Mouse (Mus musculus): ENCODE measurements at regions not wholly inside any gene's neighbourhood (a gene's known extent, or its start where the extent isn't known, plus 50 kb on each side); places are given as distances from the start of the nearest gene placed in this dataset.

DNA sequence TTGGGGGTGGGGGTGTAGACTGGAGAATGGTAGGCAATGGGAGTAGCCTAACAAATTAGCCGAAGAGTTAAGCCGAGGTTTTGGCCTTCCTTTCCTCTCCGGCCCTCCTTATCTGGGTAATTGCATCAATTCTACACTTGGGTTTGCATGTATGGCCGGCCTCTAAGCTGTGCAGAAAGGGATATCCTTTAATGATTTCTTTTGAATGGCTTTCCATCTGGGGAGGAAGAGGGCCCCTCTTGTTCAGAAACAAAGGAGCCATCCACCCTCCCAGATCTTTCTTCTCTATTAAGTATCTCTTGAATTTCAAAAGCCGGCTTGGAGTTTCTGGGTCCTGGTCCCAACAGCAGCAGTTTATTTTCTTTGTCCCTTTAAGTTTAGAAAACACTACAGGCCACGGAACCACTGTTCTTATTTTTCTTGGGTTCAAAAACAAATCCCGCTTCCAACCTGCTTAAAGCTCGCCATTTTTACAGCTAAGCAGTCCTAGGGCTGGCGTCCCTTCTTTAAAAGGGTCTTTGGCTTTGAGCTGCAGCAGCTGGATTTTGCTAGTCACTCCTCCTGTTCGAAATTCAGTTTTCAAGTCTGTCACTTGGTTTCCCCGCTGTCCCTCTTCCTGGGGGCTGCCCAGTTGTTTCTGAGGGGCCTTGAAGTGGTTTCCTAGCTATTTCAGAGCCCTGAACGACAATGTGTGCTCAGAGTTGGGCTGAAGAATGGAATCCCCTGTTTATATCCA is 73.1 kb upstream of the Lrig1 start:
- no peak for DNase-seq (ENCODE audit: low read depth, low spot score)

GRCm38 (mm10) chr6:94772391-94772790 is 72.4 kb upstream of the Lrig1 start:
- no peak for DNase-seq (ENCODE audit: low read depth, low spot score)

DNA sequence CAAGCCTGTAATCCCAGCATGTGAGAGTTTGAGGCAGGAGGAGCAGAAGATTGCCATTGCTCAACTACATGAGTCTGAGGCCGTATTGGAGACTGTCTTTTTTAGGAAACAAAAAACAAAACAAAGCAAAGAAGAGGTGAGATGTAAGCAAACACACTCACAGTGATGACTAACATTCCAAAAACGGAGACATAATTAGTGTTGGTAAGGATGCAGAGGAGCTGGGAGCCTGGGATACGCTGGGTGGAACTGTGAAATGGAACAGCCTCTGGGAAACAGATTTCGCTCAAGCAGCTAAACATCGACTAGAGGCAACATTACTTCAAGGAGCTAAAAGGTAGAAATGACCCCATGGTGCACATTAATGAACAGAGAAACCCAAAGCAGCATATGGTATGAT is 68.3 kb upstream of the Lrig1 start:
- no peak for DNase-seq (ENCODE audit: low read depth, low spot score)

DNA sequence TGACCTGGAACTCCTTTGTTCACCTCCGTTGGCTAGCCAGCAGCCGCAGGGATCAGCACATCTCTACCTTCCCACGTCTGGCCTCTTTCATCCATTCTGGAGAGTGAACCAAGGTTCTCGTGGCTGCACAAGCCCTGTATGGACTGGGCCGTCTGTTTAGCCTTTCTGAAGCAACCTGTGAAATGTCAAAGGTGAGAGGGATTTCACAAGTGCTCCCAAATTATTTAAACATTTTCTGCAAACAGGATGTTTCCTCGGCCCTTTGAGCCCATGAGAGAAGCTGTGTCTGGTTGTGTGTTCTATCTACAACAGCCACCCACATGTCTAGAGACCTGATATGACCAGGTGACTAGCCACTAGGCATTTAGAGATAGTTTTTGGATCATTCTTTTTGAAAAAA is 65.8 kb upstream of the Lrig1 start:
- no peak for DNase-seq (ENCODE audit: low read depth, low spot score)

GRCm38 (mm10) chr6:94761341-94761740 is 61.4 kb upstream of the Lrig1 start:
- DNase-seq (ENCODE audit: low read depth, low spot score) = no peak

DNA sequence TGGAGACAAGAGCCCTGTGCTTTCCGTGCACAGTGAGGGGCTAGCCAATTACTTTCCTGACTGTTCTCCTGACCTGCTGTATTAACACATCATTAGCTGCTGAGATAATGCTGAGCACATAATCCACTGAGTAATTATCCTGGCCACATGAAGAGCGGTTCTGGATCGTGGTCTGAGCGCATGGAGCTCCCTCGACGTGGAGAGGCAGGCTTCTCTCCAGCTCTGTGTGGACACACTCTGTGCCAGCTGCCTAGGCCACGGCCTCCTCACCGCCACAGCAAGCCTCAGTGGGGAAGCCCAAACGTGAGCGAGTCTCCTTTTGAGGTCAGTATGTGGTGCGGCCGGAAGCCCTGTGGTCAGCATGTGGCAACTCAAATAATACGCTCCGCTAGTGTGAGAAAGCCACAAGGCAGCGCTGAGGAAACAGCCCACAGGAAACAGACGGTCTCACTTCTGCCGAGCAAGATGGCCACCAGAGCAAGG is 60.7 kb upstream of the Lrig1 start:
- DNase-seq (ENCODE audit: low read depth, low spot score) = peak; percentile 64

GRCm38 (mm10) chr6:94759649-94760048 is 59.7 kb upstream of the Lrig1 start:
- DNase-seq (ENCODE audit: low read depth, low spot score) = no peak

DNA sequence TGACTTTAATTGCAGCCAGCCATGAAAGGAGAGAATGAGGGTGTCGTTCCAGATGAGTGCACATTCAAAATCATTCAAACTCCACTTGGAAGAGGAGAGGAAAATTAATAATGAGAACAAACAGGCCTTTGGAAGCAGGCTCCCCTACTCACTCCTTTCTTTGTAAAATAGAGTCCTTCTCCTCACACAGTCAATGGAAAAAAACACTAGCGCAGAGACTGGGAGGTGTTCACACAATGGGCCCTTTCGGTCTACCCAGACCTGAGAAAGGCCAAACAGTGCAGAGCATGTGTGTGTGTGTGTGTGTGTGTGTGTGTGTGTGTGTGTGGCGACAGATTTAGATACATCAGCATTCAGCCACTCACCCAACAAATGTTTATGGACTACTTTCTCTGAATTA is 56.0 kb upstream of the Lrig1 start:
- DNase-seq (ENCODE audit: low read depth, low spot score) = no peak

- DNase-seq (ENCODE audit: low read depth, low spot score) = no peak
Observed at GRCm38 (mm10) chr6:94755297-94755831, 55.4 kb upstream of the Lrig1 start.

GRCm38 (mm10) chr6:94754522-94754921 is 54.6 kb upstream of the Lrig1 start:
- DNase-seq (ENCODE audit: low read depth, low spot score) = no peak

- peak; percentile 17 for DNase-seq (ENCODE audit: low read depth, low spot score)
Observed at GRCm38 (mm10) chr6:94751101-94751440, 51.1 kb upstream of the Lrig1 start.

- no peak for DNase-seq (ENCODE audit: low read depth, low spot score)
Observed at GRCm38 (mm10) chr6:94750228-94751100, 50.5 kb upstream of the Lrig1 start.
